Mouse (Mus musculus) bone marrow, adult 2 months (tissue): ENCODE measurements around the gene Hist2h2bb.

Experiments
- CTCF ChIP-seq: fragments of 200-500 bp; IDR thresholded peaks from 2 replicates; pipeline ENCODE4 v1.5.1; 2011; ENCODE audit warnings: low read length, control low read depth; ENCODE audit not compliant: control insufficient read depth, insufficient read depth
- POLR2A ChIP-seq: fragments of 200-500 bp; IDR thresholded peaks from 2 replicates; pipeline ENCODE4 v1.6.1; 2011; ENCODE audit warnings: low read depth, mild to moderate bottlenecking, control low read depth, low read length, borderline replicate concordance; ENCODE audit not compliant: control insufficient read depth

DNA sequence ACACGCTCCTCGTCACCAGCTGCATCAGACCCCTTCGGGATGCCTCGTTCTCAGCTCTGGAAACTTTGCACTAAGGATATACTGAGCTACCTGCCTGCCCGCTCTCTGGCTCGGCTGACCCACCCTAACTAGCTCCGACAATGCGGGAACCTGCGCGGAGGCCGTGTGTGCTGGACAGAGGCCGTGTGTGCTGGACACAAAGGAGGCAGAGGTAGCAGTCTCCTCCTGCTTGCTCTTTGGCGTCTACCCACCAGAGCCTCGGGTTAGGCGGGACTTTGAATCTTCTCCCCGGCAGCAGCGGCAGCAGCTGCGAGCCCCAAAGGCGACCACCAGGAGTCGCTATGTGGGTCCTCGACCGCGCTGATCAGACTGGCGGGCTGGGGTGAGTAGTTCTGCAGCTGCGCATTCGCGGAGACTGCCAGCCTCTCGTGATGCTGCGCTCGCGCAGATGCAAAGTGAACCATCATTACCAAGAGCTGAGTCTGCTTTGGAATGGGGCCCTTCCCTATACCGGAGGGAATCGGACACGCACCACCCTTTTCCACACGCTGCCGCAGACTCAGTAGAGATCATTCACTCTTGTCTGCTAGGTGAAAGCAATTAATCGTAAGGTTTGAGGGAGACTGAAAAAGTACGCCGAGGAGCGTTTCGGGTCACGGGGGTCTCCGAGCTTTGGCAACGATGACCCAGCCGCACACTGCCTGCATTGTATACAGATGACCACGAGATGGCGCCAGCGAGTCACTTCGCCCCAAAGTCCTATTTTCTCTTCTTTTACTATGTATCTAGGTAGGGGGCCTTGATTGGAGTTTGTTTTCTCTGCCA, 8.5 kb downstream of the Hist2h2bb start:
- peak; percentile 93 for TF ChIP-seq CTCF
- TF ChIP-seq POLR2A, result peak; percentile 43; the same call in 1 of the 2 replicates
